Mouse (Mus musculus) bone marrow macrophage, adult 2 months (primary cell): Measurements from ENCODE around the gene Pdxp. TPM values are rescaled to one million over a fixed set of nuclear protein-coding genes. Genes with fewer than 3 reads are reported as not detected.

ENCODE experiments used
- H3K27ac ChIP-seq: 2 replicates; pipeline ENCODE4 v1.5.1; 2012; ENCODE audit warnings: low read depth, low read length; ENCODE audit not compliant: insufficient read depth
- H3K4me1 ChIP-seq: 2 replicates; pipeline ENCODE4 v1.6.1; 2012; ENCODE audit warnings: low read length; ENCODE audit not compliant: control insufficient read depth, insufficient read depth
- H3K4me3 ChIP-seq: 2 replicates; pipeline ENCODE4 v1.5.1; 2012; ENCODE audit warnings: mild to moderate bottlenecking, low read length, moderate library complexity; ENCODE audit not compliant: insufficient read depth
- CTCF ChIP-seq: IDR thresholded peaks from 2 replicates; pipeline ENCODE4 v1.5.1; 2012; ENCODE audit warnings: low read depth, mild to moderate bottlenecking, low read length, moderate library complexity
- POLR2A ChIP-seq: IDR thresholded peaks from 2 replicates; pipeline ENCODE4 v1.6.1; 2012; ENCODE audit warnings: mild to moderate bottlenecking, low read depth, low read length, borderline replicate concordance
- polyA plus RNA-seq: library from polyadenylated mRNA; stranded (reverse); fragments of >200 nt; gene quantifications from 2 replicates; pipeline ENCODE4 v1.2.4, GENCODE M21; 2012; ENCODE audit not compliant: missing spikeins, insufficient read depth, insufficient read length

Pdxp gene
- polyA plus RNA-seq, 1 experiment: 2.3 TPM

- peaks cover 4% of the 10 kb centered on the region for H3K4me1 ChIP-seq
- H3K27ac ChIP-seq: no peak overlapping the region
- no peak overlapping the region for H3K4me3 ChIP-seq
- TF ChIP-seq POLR2A: no peak
- TF ChIP-seq CTCF: no peak
Measured at GRCm38 (mm10) chr15:78956351-78956750, 42.6 kb downstream of the Pdxp start.

- Histone ChIP-seq H3K4me1 (peaks cover 4% of the 10 kb centered on the region), H3K27ac (no peak overlapping the region), H3K4me3 (no peak overlapping the region)
- no peak for TF ChIP-seq CTCF
- TF ChIP-seq POLR2A: no peak
Measured at GRCm38 (mm10) chr15:78957021-78957420, 43.3 kb downstream of the Pdxp start.

- Histone ChIP-seq H3K27ac (no peak overlapping the region), H3K4me3 (no peak overlapping the region), H3K4me1 (peaks cover 4% of the 10 kb centered on the region)
- TF ChIP-seq POLR2A (no peak), CTCF (no peak)
Measured at GRCm38 (mm10) chr15:78959537-78959936, 45.8 kb downstream of the Pdxp start.

GRCm38 (mm10) chr15:78960088-78960487 is 46.4 kb downstream of the Pdxp start:
- TF ChIP-seq POLR2A: no peak
- no peak for TF ChIP-seq CTCF
- H3K27ac ChIP-seq: no peak overlapping the region
- peaks cover 4% of the 10 kb centered on the region for H3K4me1 ChIP-seq

GRCm38 (mm10) chr15:78962885-78963284 is 49.2 kb downstream of the Pdxp start:
- TF ChIP-seq POLR2A: no peak
- TF ChIP-seq CTCF: peak; percentile 73
- H3K4me3 ChIP-seq: no peak overlapping the region
- peaks cover 4% of the 10 kb centered on the region for H3K4me1 ChIP-seq
- no peak overlapping the region for H3K27ac ChIP-seq

More at GRCm38 (mm10) chr15:78960088-78960487, 46.4 kb downstream of the Pdxp start:
- no peak overlapping the region for H3K4me3 ChIP-seq

Other genes with a start within 250 kb of the Pdxp start
- gene Elfn2, start 195.1 kb upstream of the Pdxp start, polyA plus RNA-seq: not detected in 2 replicates
- gene Mfng, start 140.4 kb upstream of the Pdxp start, polyA plus RNA-seq: 14.0 and 16.2 TPM in 2 replicates
- 0.23 TPM in 1 of 2 replicates, not detected in the other for gene Card10, start 110.9 kb upstream of the Pdxp start, polyA plus RNA-seq
- 0.31 and 0.36 TPM in 2 replicates for gene Cdc42ep1, start 71.3 kb upstream of the Pdxp start, polyA plus RNA-seq
- not detected in 2 replicates for gene Lgals2, start 58.4 kb upstream of the Pdxp start, polyA plus RNA-seq
- 68.7 and 76.5 TPM in 2 replicates for gene Gga1, start 36.7 kb upstream of the Pdxp start, polyA plus RNA-seq
- not detected in 2 replicates for gene Gm49510, start 14.3 kb upstream of the Pdxp start, polyA plus RNA-seq
- gene Sh3bp1, start 14.2 kb upstream of the Pdxp start, polyA plus RNA-seq: 158 and 180 TPM in 2 replicates
- 1,085 and 1,245 TPM in 2 replicates for gene Lgals1, start 12.8 kb downstream of the Pdxp start, polyA plus RNA-seq
- 25.7 and 28.1 TPM in 2 replicates for gene Nol12, start 21.0 kb downstream of the Pdxp start, polyA plus RNA-seq
- gene Triobp, start 33.8 kb downstream of the Pdxp start, polyA plus RNA-seq: 28.7 and 33.2 TPM in 2 replicates
- 87.7 and 88.8 TPM in 2 replicates for gene H1f0, start 114.5 kb downstream of the Pdxp start, polyA plus RNA-seq
- not detected in 2 replicates for gene Galr3, start 128.0 kb downstream of the Pdxp start, polyA plus RNA-seq
- gene Ankrd54, start 149.0 kb downstream of the Pdxp start, polyA plus RNA-seq: 14.0 TPM in 2 replicates
- 99.4 and 114 TPM in 2 replicates for gene Eif3l, start 161.3 kb downstream of the Pdxp start, polyA plus RNA-seq
- gene Micall1, start 195.0 kb downstream of the Pdxp start, polyA plus RNA-seq: 16.2 and 16.3 TPM in 2 replicates
- 107 and 110 TPM in 2 replicates for gene Polr2f, start 227.1 kb downstream of the Pdxp start, polyA plus RNA-seq
- gene 1700088E04Rik, start 227.3 kb downstream of the Pdxp start, polyA plus RNA-seq: 1.6 TPM in 1 of 2 replicates, not detected in the other